ENCODE assay signal across 15 mouse cellular contexts in the genomic region with DNA sequence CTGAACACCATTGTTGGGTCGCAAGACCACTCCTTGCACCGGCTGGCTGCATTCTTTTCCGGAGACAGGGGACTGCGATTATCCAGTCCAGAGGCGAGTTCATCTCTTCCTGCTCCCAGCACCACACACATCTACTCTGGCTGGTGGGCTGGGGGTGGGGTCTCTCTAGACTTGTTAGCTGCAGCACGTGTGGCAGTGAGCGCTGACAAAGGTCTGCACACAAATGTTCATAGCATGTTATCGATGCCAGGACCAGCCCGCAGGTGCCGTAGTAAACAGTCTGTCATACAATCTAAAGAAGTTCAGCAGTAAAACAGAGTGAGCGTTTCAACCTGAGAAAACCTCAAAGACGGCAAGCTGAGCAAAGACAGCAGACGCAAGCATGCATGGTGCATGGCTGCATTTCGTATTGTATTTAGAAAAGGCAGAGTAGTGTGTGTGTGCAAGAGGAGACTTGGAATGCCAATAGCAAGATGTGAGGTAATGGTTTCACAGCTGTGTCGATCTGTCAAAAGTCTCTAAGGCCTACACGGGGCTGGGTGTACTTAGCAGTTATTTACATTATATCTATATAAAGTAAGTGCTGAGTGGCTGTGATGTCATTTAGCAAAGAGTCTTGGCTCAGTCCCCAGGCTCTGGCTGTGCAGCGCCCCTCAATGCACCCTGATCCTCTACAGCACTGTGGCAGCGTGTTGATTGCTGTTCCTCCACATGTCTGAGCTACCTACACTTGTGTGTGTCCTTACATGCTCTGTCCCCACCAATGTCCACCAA. TPM values are rescaled to one million over a fixed set of nuclear protein-coding genes. Genes with fewer than 3 reads are reported as not detected.
DNase-seq lines count a peak whose midpoint lies in the region; ATAC-seq lines count a peak whose summit lies in the region.
"Had no signal": no experiment of that assay in that cellular context is flagged by ENCODE, and none has a peak within 500 bp of the region (broad histone marks: within the 10 kb centered on the region; RNA-seq: fewer than 3 reads in every experiment).

No protein-coding gene starts in this region.

- H3K27me3 ChIP-seq in lung, embryonic 15.5 days: no peaks in the 10 kb centered on the region

- peak; percentile 65 for ATAC-seq in frontal cortex, adult (ENCODE audit: low TSS enrichment)
- peak; percentile 95 for ATAC-seq in lung, embryonic 15.5 days (ENCODE audit: borderline replicate concordance, extremely low read depth, low FRiP score, low TSS enrichment)
- ATAC-seq: activated CD4-positive, CD25-positive, alpha-beta regulatory T cell, adult 4 months had no signal

- DNase-seq in frontal cortex, postnatal 25 days (ENCODE audit: low spot score in 2 of 2): no peak
- DNase-seq in lung, postnatal 14 days: no peak
- peak; percentile 54 for DNase-seq in forelimb bud, embryonic 11.5 days (ENCODE audit: low read depth, low spot score)
- DNase-seq in right cerebral cortex, postnatal 4 days: peak; percentile 5
- DNase-seq in kidney, postnatal 4 days: no peak
- DNase-seq in urinary bladder, adult 2 months (ENCODE audit: low spot score): no peak
- DNase-seq: cerebellum, postnatal 25 days; gastrocnemius, adult 2 months; kidney, adult 8-10 months; spleen, adult 18-20 months; thymus, postnatal 25 days had no signal

- no peaks in the 10 kb centered on the region for H3K36me3 ChIP-seq in lung, embryonic 15.5 days

- WGBS in lung, embryonic 15.5 days: 14% methylated on average over 18 of the region's 18 CpGs

- no peak overlapping the region for H3K4me3 ChIP-seq in lung, embryonic 15.5 days
- H3K4me3 ChIP-seq: gastrocnemius, adult 2 months; layer of hippocampus, adult 2 months had no signal

- peak overlapping the region; percentile 60 for H3K27ac ChIP-seq in lung, embryonic 15.5 days
- H3K27ac ChIP-seq: gastrocnemius, adult 2 months; layer of hippocampus, adult 2 months had no signal

- no peaks in the 10 kb centered on the region for H3K9me3 ChIP-seq in lung, embryonic 15.5 days

- peak overlapping the region; percentile 42 for H3K4me2 ChIP-seq in lung, embryonic 15.5 days

- H3K4me1 ChIP-seq in lung, embryonic 15.5 days: peaks cover 34% of the 10 kb centered on the region

- no peak overlapping the region for H3K9ac ChIP-seq in lung, embryonic 15.5 days

RNA-seq across cellular contexts. Expression of a gene that starts 46.0 kb away (rescaled TPM):
- 0.29 TPM in 2 replicates for polyA plus RNA-seq in lung, embryonic 15.5 days (2015; fragmentation: Nextera tagmentation; extraction: Ambion mirVana)
- 0.31 and 0.55 TPM in 2 replicates for polyA plus RNA-seq in urinary bladder, adult 2 months (2012; rRNA removed)

Comparison
In these comparisons a context has a peak if more than half of its experiments do, and no peak if none do; other contexts are left out.
1. DNase-seq: peak in forelimb bud, embryonic 11.5 days (single experiment) and right cerebral cortex, postnatal 4 days (single experiment); none in frontal cortex, postnatal 25 days (0 of 2), lung, postnatal 14 days (single experiment), kidney, postnatal 4 days (0 of 2) and urinary bladder, adult 2 months (single experiment).